Mouse (Mus musculus) hindbrain, embryonic 10.5 days (tissue): ENCODE measurements around the gene Prr22. TPM values are rescaled to one million over a fixed set of nuclear protein-coding genes. Genes with fewer than 3 reads are reported as not detected.

Experiments used
- DNase-seq: peaks from one replicate; pipeline ENCODE4 v3.0.0-alpha.2; 2017; ENCODE audit warnings: low spot score
- H3K27ac ChIP-seq: fragments of 300-500 bp; sonication (generic); 2 replicates; pipeline ENCODE4 v1.5.1; 2016; ENCODE audit warnings: mild to moderate bottlenecking, moderate library complexity
- H3K27me3 ChIP-seq: fragments of 300-500 bp; sonication (generic); 2 replicates; pipeline ENCODE4 v1.6.1; 2016; ENCODE audit warnings: mild to moderate bottlenecking; ENCODE audit not compliant: poor library complexity, insufficient read depth, severe bottlenecking
- H3K36me3 ChIP-seq: fragments of 300-500 bp; sonication (generic); 2 replicates; pipeline ENCODE4 v1.6.1; 2016; ENCODE audit warnings: mild to moderate bottlenecking, moderate library complexity
- H3K4me1 ChIP-seq: fragments of 300-500 bp; sonication (generic); replicated peaks from 2 replicates; pipeline ENCODE4 v1.6.1; 2016; ENCODE audit warnings: mild to moderate bottlenecking
- H3K4me3 ChIP-seq: fragments of 300-500 bp; sonication (generic); 2 replicates; pipeline ENCODE4 v1.5.1; 2016; ENCODE audit warnings: mild to moderate bottlenecking, moderate library complexity
- H3K9me3 ChIP-seq: fragments of 300-500 bp; sonication (generic); 2 replicates; pipeline ENCODE4 v1.6.1; 2016; ENCODE audit warnings: mild to moderate bottlenecking, moderate library complexity
- WGBS: fragments of 180-500 bp; shearing (Covaris S2); methylation state at CpG from one replicate; pipeline ENCODE4 v1.1.7; 2016; 5-methylcytosine and 5-hydroxymethylcytosine counted together
- polyA plus RNA-seq: library from polyadenylated mRNA; unstranded; fragments of >200 nt; fragmentation: Nextera tagmentation; extraction: Ambion mirVana; gene quantifications from 2 replicates; pipeline ENCODE4 v1.2.1, GENCODE M21; 2016

The Prr22 gene
- polyA plus RNA-seq: 1.3 TPM in 2 replicates

DNA sequence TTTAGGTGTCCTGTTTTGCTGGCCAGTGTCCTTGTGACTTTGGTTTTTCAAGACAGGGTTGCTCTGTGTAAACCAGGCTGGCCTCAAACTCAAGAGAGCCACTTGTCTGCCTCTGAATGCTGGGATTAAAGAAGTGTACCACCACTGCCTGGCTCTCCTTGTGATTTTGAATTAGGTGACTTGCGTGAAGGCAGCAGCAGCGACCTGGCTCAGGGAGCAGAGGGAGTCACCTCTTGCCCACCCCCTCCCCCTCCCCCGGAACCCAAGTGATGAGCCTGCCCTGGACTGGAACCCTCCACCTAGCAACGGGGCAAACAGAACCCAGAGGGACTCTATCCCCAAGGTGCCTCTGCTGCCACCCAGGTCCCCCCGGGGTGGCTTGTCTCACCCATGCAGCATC, at the start of gene Prr22:
TSS of gene Prr22 (plus strand) at position 301 of the 400 bp plus-strand sequence.
- no peak within 1 kb of the TSS for H3K4me3 ChIP-seq
- H3K27ac ChIP-seq: no peak within 1 kb of the TSS
- no peak for DNase-seq
- WGBS: 94% methylated on average over 5 of the region's 5 CpGs
- no peaks in the 10 kb centered on the region for H3K27me3 ChIP-seq
- H3K4me1 ChIP-seq: peaks cover 7% of the 10 kb centered on the region
- no peaks in the 10 kb centered on the region for H3K9me3 ChIP-seq
- peaks cover 58% of the 10 kb centered on the region for H3K36me3 ChIP-seq

DNA sequence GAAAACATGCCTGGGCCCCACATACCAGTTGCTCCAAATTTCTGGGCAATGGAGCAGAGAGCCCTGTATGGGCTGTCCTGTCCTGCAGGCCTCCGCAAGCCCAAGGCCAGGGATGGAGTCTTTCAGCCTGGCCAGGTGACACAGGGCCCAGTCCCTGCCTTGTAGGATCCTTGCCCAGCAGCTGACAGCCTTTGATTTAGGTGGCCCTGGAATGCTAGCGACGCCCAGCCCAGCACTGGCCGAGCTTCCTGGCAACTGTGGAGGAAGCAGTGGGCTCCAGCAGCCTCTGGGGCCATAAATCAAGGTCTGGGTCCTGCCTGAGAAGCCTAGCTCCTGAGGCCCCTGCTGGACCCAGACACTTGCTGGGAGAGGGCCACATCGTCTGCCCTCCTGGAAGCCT, 47.6 kb upstream of the Prr22 start:
- Histone ChIP-seq H3K27ac (no peak overlapping the region), H3K36me3 (peaks cover 55% of the 10 kb centered on the region), H3K4me3 (no peak overlapping the region), H3K9me3 (no peaks in the 10 kb centered on the region), H3K4me1 (peaks cover 28% of the 10 kb centered on the region), H3K27me3 (no peaks in the 10 kb centered on the region)
- 93% methylated on average over 5 of the region's 5 CpGs for WGBS
- no peak for DNase-seq

DNA sequence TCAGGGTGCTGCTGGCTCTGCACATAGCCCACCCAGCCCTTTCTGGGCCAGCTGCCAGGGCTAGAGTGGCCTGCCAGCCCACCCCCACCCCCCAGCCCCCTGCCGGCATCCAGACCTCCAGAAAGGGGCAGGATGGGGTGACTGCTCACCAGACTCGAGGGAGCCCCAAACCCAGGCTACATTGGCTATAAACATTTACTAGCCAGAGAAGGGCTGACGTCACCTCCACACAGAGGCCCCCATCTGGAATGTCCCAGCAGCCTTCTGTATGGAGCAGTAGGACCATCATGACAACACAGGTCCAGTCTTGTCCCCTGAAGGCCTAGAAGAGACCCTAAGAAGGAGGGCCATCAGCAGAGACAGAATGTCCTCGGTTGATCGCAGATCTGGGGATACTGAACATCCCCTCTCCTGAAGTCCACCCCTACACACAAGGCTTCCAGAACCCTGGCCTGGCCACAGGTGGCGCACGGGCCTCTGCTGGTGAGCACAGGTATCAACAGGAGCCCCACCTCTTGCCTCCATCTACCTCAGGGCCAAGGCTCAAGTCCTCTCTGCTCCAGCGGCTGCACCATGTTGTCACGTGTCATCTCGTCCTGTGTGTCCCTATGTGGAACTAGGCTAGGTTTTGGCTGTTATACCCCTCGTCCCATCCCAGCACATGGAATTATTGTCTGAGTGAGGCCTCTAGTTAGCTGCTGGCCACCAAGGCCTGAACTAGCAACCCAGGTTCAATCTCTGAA, 46.5 kb upstream of the Prr22 start:
- H3K4me3 ChIP-seq: no peak overlapping the region
- H3K9me3 ChIP-seq: no peaks in the 10 kb centered on the region
- WGBS: 88% methylated on average over 11 of the region's 11 CpGs
- no peak overlapping the region for H3K27ac ChIP-seq
- peaks cover 31% of the 10 kb centered on the region for H3K4me1 ChIP-seq
- no peaks in the 10 kb centered on the region for H3K27me3 ChIP-seq
- DNase-seq: no peak
- peaks cover 55% of the 10 kb centered on the region for H3K36me3 ChIP-seq

DNA sequence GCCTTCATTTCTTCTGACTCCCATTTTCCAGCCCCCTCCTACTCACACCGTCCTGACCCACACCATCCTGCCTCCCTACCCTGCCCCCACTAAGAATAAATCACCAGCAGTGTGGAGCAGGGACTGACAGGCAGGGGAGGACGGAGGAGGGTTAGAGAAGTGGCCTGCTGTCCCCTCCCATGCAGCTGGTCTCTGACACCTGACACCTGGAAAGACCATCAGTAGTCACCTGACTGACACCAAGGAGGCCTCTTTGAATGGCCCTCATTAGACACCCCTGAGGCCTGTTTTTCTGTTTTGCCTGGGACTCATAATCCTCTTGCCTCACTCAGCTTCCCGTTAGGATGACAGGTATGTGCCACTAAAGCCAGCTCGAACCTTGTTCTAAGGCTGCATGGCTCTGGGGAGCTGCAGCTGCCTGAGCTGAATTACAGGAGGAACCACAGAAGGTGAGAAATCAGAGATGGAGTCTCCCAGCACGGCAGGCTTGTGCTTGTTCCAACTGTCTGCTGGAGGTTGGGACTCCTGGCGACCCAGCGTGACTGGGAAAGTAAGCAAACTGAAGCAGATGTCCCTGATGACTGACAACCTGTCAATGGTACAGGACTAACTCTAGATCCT, 42.9 kb upstream of the Prr22 start:
- H3K27ac ChIP-seq: peak overlapping the region; percentile 40

DNA sequence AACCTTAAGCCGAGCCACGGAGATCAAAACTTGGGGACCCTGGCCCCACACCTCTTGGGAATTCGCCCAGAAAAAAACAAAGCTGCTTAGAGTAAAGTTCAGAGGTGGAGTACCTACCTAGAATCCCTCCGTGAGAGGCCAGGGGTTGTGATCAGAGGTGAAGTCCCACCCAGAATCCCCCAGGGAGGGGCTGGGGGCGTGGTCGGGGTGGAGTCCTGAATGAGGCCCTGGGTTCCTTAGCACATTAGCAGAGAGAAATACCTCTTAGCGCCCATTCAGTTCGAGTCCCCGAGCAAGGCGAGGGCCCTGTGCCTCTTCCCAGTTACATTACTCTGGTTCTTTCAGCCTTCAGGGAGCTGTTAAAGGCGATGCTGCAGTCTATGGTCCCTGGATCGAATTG, 42.4 kb upstream of the Prr22 start:
- 0 out of 2 replicates have a peak overlapping the region, but pooled peaks have one; percentile 40 for H3K27ac ChIP-seq
- H3K4me3 ChIP-seq: 0 out of 2 replicates have a peak overlapping the region, but pooled peaks have one; percentile 7
- no peaks in the 10 kb centered on the region for H3K9me3 ChIP-seq
- H3K27me3 ChIP-seq: peaks cover 5% of the 10 kb centered on the region; the same call in 1 of the 2 replicates
- peak; percentile 35 for DNase-seq
- peaks cover 28% of the 10 kb centered on the region for H3K36me3 ChIP-seq
- 11% methylated on average over 12 of the region's 12 CpGs for whole genome bisulfite sequencing
- peaks cover 35% of the 10 kb centered on the region for H3K4me1 ChIP-seq

More for the DNA sequence above, 42.9 kb upstream of the Prr22 start:
- no peak for DNase-seq
- Histone ChIP-seq H3K4me3 (0 out of 2 replicates have a peak overlapping the region, but pooled peaks have one; percentile 7), H3K4me1 (peaks cover 35% of the 10 kb centered on the region), H3K36me3 (peaks cover 33% of the 10 kb centered on the region), H3K9me3 (no peaks in the 10 kb centered on the region), H3K27me3 (peaks cover 5% of the 10 kb centered on the region; the same call in 1 of the 2 replicates)
- WGBS: 11% methylated on average over 7 of the region's 7 CpGs

DNA sequence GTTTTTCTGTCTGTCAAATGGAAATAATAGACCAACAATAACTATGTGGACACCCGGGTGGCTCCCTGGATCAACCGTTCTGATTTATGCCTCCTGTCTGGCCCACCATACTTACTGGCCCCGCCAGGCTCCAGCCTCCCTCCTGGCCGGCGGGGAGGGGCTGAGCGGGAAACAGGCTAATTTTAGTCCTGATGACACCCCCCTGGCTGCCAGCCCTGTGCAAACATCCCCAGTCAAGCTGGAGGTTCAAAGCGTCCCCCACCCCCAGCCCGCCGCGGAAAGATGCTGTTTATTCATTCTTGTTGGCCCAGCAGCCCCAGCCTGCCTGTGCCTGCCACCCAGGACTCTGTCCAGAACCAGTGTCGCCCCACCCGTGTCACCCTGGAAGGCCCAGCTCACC, 41.9 kb upstream of the Prr22 start:
- Histone ChIP-seq H3K4me3 (0 out of 2 replicates have a peak overlapping the region, but pooled peaks have one; percentile 7), H3K27ac (no peak overlapping the region), H3K27me3 (peaks cover 5% of the 10 kb centered on the region; the same call in 1 of the 2 replicates), H3K4me1 (peaks cover 35% of the 10 kb centered on the region), H3K36me3 (peaks cover 23% of the 10 kb centered on the region), H3K9me3 (no peaks in the 10 kb centered on the region)
- 37% methylated on average over 12 of the region's 12 CpGs for WGBS
- DNase-seq: no peak

DNA sequence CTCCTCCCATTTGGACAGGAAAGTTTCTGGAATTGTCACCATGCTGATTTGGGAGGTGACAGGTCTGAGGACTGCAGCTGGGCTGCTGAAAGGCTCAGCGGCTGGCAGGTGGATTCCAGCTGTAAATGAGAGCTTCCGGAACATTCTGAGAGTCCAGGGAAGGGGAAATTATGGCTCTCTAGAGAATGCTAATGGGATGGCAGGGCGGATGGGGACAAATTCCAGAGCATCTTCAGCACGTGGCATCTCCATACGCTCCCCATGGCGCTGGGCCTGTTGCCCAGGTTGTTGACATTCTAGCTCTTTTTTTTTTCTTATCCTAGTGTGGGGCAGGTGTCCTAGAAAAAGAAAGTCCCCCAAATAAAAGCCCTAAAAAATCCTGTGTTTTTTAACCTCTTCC, 40.9 kb upstream of the Prr22 start:
- peaks cover 5% of the 10 kb centered on the region; the same call in 1 of the 2 replicates for H3K27me3 ChIP-seq
- H3K27ac ChIP-seq: no peak overlapping the region
- no peak for DNase-seq
- peaks cover 35% of the 10 kb centered on the region for H3K4me1 ChIP-seq
- WGBS: 59% methylated on average over 6 of the region's 6 CpGs
- no peak overlapping the region for H3K4me3 ChIP-seq
- H3K9me3 ChIP-seq: no peaks in the 10 kb centered on the region
- peaks cover 13% of the 10 kb centered on the region for H3K36me3 ChIP-seq

DNA sequence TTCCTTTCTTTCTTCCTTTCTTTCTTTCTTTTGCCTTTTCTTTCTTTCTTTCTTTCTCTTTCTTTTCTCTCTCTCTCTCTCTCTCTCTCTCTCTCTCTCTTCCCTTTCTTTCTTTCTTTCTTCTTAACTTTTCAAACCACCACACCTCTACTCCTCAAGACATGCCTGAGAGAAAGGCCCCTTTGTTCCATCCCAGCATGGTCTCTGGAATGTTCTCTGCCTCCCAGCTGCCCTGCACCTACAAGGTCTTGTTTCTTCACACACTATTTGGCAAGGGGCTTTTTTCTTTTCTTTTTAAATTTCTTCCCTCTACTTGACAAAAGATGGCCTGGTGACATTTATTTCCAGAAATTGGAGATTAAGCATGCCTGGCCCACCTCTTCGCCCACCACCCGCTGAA, 40.4 kb upstream of the Prr22 start:
- 60% methylated on average over 2 of the region's 2 CpGs for WGBS
- peaks cover 5% of the 10 kb centered on the region; the same call in 1 of the 2 replicates for H3K27me3 ChIP-seq
- H3K36me3 ChIP-seq: peaks cover 8% of the 10 kb centered on the region; the same call in 1 of the 2 replicates
- H3K4me3 ChIP-seq: no peak overlapping the region
- H3K4me1 ChIP-seq: peaks cover 35% of the 10 kb centered on the region
- H3K27ac ChIP-seq: 0 out of 2 replicates have a peak overlapping the region, but pooled peaks have one; percentile 50
- no peak for DNase-seq
- no peaks in the 10 kb centered on the region for H3K9me3 ChIP-seq

DNA sequence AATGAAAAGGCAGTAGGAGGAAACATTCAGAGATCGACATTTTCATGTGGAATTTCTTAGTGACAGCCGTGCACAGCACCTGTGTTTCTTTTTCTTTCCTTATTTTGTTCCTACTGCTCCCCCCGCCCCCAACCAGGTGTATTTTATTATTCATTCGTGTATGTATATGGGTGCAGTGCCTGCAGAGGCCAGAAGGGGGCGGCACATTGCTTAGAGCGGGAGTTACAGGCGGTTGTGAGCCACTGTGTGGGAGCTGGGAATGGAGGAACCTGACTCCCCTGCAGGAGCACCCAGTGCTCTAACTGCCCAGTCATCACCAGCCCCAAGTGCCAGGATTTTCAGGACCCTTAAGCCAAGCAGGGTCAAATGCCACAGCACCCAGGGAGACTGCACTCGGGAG, 33.5 kb upstream of the Prr22 start:
- Histone ChIP-seq H3K36me3 (no peaks in the 10 kb centered on the region), H3K9me3 (no peaks in the 10 kb centered on the region), H3K4me1 (no peaks in the 10 kb centered on the region), H3K27ac (no peak overlapping the region), H3K27me3 (peaks cover 13% of the 10 kb centered on the region), H3K4me3 (no peak overlapping the region)
- DNase-seq: no peak
- 47% methylated on average over 8 of the region's 8 CpGs for WGBS

DNA sequence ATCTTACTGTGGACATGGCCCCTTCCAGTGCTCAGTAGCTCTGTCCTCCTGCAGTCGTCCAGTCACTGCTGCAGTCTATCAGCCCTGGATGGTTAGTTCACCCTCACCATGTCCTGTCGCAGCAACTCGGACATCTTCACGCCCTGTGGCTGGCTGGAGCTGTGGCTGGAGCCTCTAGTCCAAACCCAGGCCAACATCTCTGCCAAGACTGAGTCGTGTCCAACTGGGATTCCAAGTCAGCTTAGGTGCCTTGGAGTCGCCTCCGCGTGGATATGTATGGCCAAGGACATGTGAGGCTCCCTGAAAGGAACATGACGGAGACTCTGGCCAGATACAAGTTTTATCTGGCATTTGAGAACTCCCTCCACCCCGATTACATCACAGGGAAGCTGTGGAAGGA, 31.8 kb upstream of the Prr22 start:
- Histone ChIP-seq H3K36me3 (no peaks in the 10 kb centered on the region), H3K27me3 (peaks cover 16% of the 10 kb centered on the region), H3K27ac (0 out of 2 replicates have a peak overlapping the region, but pooled peaks have one; percentile 23), H3K9me3 (no peaks in the 10 kb centered on the region), H3K4me1 (no peaks in the 10 kb centered on the region), H3K4me3 (no peak overlapping the region)
- WGBS: 86% methylated on average over 10 of the region's 10 CpGs
- DNase-seq: no peak

DNA sequence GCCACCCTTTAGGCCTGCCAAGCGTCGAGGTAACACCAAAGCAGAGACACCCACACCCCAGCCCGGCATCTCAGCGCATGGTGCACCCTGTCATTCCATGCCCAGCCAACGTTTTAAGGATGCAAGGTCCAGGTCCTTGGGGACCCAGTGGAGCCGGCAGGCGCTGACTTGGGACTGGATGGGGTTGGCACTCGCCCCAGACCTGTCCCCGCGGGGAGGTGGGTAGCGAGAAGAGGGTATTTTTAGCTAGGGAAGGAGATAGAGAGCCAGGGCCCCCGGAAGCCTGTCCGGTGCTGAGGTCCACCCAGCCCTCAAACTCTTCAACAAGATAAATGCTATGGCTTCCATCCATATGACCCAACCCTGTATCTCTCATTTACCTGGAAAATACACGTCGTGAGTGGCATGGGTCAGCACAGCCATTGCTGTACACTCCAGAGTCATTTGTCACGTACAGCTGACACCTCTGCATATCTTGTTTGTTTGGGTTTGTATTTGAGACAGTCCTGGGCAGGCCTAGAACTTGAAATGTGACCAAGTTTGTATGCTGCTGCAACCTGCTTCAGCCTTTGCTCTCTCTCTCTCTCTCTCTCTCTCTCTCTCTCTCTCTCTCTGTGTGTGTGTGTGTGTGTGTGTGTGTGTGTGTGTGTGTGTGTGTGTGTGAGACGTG, 29.8 kb upstream of the Prr22 start:
- Histone ChIP-seq H3K9me3 (no peaks in the 10 kb centered on the region), H3K27me3 (peaks cover 12% of the 10 kb centered on the region; the same call in 1 of the 2 replicates), H3K27ac (no peak overlapping the region), H3K4me1 (no peaks in the 10 kb centered on the region), H3K4me3 (no peak overlapping the region), H3K36me3 (no peaks in the 10 kb centered on the region)
- DNase-seq: no peak
- WGBS: 86% methylated on average over 17 of the region's 17 CpGs

DNA sequence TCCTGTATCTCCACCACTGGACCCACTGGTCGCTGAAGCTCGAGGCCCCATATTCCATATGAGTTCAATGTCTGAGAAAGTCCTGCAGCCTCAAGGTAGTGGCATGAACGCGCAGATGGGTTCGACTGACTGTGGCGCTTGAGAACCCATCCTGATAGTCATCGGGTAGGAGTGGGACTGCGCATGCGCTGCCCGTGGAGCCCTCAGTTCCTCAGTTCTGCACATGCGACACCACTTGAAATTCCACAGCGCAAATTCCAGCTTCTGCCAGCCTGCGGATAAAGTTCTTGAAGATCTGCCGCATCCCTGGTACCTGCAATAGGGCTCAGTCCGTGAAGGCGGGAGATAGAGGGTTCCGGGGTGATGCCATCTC, 29.3 kb upstream of the Prr22 start:
- H3K9me3 ChIP-seq: no peaks in the 10 kb centered on the region
- no peak overlapping the region for H3K4me3 ChIP-seq
- DNase-seq: no peak
- 78% methylated on average over 17 of the region's 17 CpGs for WGBS
- no peaks in the 10 kb centered on the region for H3K4me1 ChIP-seq
- no peaks in the 10 kb centered on the region for H3K36me3 ChIP-seq
- H3K27me3 ChIP-seq: 0 out of 2 replicates have a peak, but pooled peaks cover 11% of the 10 kb centered on the region
- no peak overlapping the region for H3K27ac ChIP-seq
